Mouse (Mus musculus) forebrain, embryonic 13.5 days (tissue): ENCODE results near the gene Car15. TPM values are rescaled to one million over a fixed set of nuclear protein-coding genes. Genes with fewer than 3 reads are reported as not detected.

Experiments
- ATAC-seq: fragments of 200-750 bp; cut with Nextera tagmentation; 2 replicates; pipeline ENCODE4 v1.8.0; 2017
- H3K27ac ChIP-seq: fragments of 300-500 bp; sonication (generic); 2 replicates; pipeline ENCODE4 v1.5.1; 2015; ENCODE audit warnings: inconsistent platforms, mild to moderate bottlenecking, moderate library complexity
- H3K27me3 ChIP-seq: fragments of 300-500 bp; sonication (generic); 2 replicates; pipeline ENCODE4 v1.6.1; 2015; ENCODE audit warnings: mild to moderate bottlenecking, inconsistent platforms
- H3K36me3 ChIP-seq: fragments of 300-500 bp; sonication (generic); 2 replicates; pipeline ENCODE4 v1.6.1; 2015; ENCODE audit warnings: mild to moderate bottlenecking, inconsistent platforms; ENCODE audit not compliant: poor library complexity, severe bottlenecking
- H3K4me1 ChIP-seq: fragments of 300-500 bp; sonication (generic); 2 replicates; pipeline ENCODE4 v1.6.1; 2015; ENCODE audit warnings: inconsistent platforms
- H3K4me2 ChIP-seq: fragments of 300-500 bp; sonication (generic); 2 replicates; pipeline ENCODE4 v1.6.1; 2015; ENCODE audit warnings: inconsistent platforms, mild to moderate bottlenecking, moderate library complexity
- H3K4me3 ChIP-seq: fragments of 300-500 bp; sonication (generic); 2 replicates; pipeline ENCODE4 v1.5.1; 2015; ENCODE audit warnings: mild to moderate bottlenecking, inconsistent platforms
- H3K9ac ChIP-seq: fragments of 300-500 bp; sonication (generic); 2 replicates; pipeline ENCODE4 v1.6.1; 2015; ENCODE audit warnings: mild to moderate bottlenecking, inconsistent platforms
- H3K9me3 ChIP-seq: fragments of 300-500 bp; sonication (generic); replicated peaks from 2 replicates; pipeline ENCODE4 v1.6.1; 2016; ENCODE audit warnings: inconsistent platforms
- WGBS: fragments of 180-500 bp; shearing (Covaris S2); methylation state at CpG from one replicate; pipeline ENCODE4 v1.1.7; 2015; 5-methylcytosine and 5-hydroxymethylcytosine counted together
- polyA plus RNA-seq: library from polyadenylated mRNA; unstranded; fragments of >200 nt; fragmentation: Nextera tagmentation; extraction: Ambion mirVana; gene quantifications from 2 replicates; pipeline ENCODE4 v1.2.1, GENCODE M21; 2015

Car15 gene
- polyA plus RNA-seq, 1 experiment from 2014 or later = 4.5 TPM

DNA sequence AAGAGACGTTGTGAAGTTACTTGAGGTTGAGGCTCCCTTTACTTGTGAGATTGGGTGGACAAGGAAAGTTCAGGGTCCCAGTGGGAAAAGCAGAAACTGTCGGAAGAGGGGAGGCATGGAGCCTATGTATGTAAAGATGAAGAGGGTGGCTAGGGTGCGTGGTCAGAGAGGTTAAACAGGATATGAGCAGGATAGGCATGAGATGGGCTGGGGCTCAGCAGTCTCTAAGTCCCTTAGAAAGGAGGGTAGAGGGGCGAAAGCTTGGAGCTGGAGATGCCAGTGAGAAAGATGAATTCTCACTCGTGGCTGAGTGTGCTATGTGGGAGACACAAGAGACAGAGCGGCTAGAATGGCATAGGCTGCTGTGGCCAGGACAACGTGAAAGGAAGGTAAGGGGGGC lies 5.3 kb downstream of the Car15 start, which contains the start of gene B830017H08Rik:
B830017H08Rik (plus strand) TSS at position 301 of the 400 bp plus-strand sequence.
- peaks cover 14% of the 10 kb centered on the region for H3K4me1 ChIP-seq
- peak within 1 kb of the TSS; percentile 84 for H3K4me2 ChIP-seq
- H3K9me3 ChIP-seq = no peaks in the 10 kb centered on the region
- H3K4me3 ChIP-seq = peak within 1 kb of the TSS; percentile 55
- H3K36me3 ChIP-seq = no peaks in the 10 kb centered on the region
- peak; percentile 9; the same call in 1 of the 2 replicates for ATAC-seq
- WGBS = 18% methylated on average over 7 of the region's 7 CpGs
- H3K27ac ChIP-seq = peak within 1 kb of the TSS; percentile 52
- H3K9ac ChIP-seq = peak within 1 kb of the TSS; percentile 67
- peaks cover 86% of the 10 kb centered on the region for H3K27me3 ChIP-seq

GRCm38 (mm10) chr16:17831781-17832180 lies 6.4 kb downstream of the Car15 start:
- Histone ChIP-seq H3K9ac (no peak overlapping the region), H3K4me2 (no peak overlapping the region), H3K27ac (no peak overlapping the region), H3K9me3 (no peaks in the 10 kb centered on the region), H3K27me3 (peaks cover 77% of the 10 kb centered on the region), H3K4me3 (no peak overlapping the region), H3K36me3 (no peaks in the 10 kb centered on the region), H3K4me1 (peaks cover 14% of the 10 kb centered on the region)
- 10% methylated on average over 11 of the region's 11 CpGs for WGBS
- ATAC-seq = no peak

- ATAC-seq = no peak
- no peak overlapping the region for H3K9ac ChIP-seq
- WGBS = 51% methylated on average over 10 of the region's 10 CpGs
Observed at GRCm38 (mm10) chr16:17830385-17831178, 7.6 kb downstream of the Car15 start.

DNA sequence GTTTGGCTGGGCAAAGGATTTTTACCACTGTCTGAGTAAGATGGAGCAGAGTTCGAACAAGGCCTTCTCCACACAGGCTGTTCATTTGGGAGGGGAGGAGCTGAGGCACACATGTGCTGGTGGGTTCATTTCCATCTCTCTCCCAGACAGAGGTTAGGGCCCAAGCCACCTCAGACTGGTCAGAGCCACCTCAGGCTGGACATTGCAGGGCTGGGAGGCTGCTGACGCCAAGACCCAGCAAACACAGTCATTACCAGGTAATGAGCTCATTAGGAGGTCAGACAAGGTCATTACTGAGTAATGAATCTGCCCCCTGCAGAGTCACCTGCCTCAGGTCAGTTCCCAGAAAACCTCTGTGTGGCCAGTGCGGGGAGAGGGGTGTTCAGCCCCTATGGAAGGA lies 9.3 kb downstream of the Car15 start:
- peaks cover 52% of the 10 kb centered on the region for H3K27me3 ChIP-seq
- no peak overlapping the region for H3K4me3 ChIP-seq
- no peak overlapping the region for H3K9ac ChIP-seq
- ATAC-seq = no peak
- peaks cover 9% of the 10 kb centered on the region for H3K4me1 ChIP-seq
- no peak overlapping the region for H3K27ac ChIP-seq
- H3K4me2 ChIP-seq = no peak overlapping the region
- no peaks in the 10 kb centered on the region for H3K36me3 ChIP-seq
- no peaks in the 10 kb centered on the region for H3K9me3 ChIP-seq
- 41% methylated on average over 3 of the region's 3 CpGs for WGBS

More at GRCm38 (mm10) chr16:17830385-17831178, 7.6 kb downstream of the Car15 start:
- H3K27ac ChIP-seq = no peak overlapping the region
- no peak overlapping the region for H3K4me3 ChIP-seq
- H3K9me3 ChIP-seq = no peaks in the 10 kb centered on the region
- peaks cover 14% of the 10 kb centered on the region for H3K4me1 ChIP-seq
- H3K27me3 ChIP-seq = peaks cover 67% of the 10 kb centered on the region
- no peak overlapping the region for H3K4me2 ChIP-seq
- no peaks in the 10 kb centered on the region for H3K36me3 ChIP-seq

- no peak overlapping the region for H3K4me3 ChIP-seq
- H3K27ac ChIP-seq = no peak overlapping the region
- ATAC-seq = no peak
- 81% methylated on average over 2 of the region's 2 CpGs for WGBS
- 0 out of 2 replicates have a peak overlapping the region, but pooled peaks have one; percentile 9 for H3K9ac ChIP-seq
- no peaks in the 10 kb centered on the region for H3K9me3 ChIP-seq
- H3K4me2 ChIP-seq = no peak overlapping the region
- H3K4me1 ChIP-seq = peaks cover 5% of the 10 kb centered on the region
- H3K36me3 ChIP-seq = no peaks in the 10 kb centered on the region
- peaks cover 46% of the 10 kb centered on the region for H3K27me3 ChIP-seq
Observed at GRCm38 (mm10) chr16:17828229-17828628, 9.9 kb downstream of the Car15 start.

DNA sequence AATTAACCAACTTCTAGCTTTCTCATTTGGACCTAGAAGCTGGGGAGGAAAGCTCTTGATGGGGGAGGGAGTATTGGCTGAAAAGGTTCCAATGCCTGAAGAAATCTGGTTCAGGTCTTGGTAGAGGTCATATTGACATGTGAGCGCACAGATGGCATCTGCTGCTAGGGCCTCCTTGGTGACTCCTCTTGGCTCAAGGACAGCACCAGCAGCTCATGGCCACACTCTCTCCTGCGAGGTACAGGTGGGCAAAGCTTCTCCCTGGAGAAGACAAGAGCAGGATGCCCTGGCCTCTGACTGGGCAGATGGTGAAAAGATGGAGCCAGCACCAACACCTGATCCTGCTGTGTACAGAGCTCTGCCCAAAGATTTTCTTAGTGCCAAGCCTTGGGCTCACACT lies 11.7 kb downstream of the Car15 start:
- Histone ChIP-seq H3K36me3 (no peaks in the 10 kb centered on the region), H3K4me2 (no peak overlapping the region), H3K9me3 (no peaks in the 10 kb centered on the region), H3K4me1 (no peaks in the 10 kb centered on the region), H3K27me3 (peaks cover 41% of the 10 kb centered on the region), H3K27ac (no peak overlapping the region), H3K4me3 (no peak overlapping the region), H3K9ac (no peak overlapping the region)
- ATAC-seq = no peak
- WGBS = 80% methylated on average over 2 of the region's 2 CpGs

- no peaks in the 10 kb centered on the region for H3K36me3 ChIP-seq
- H3K4me2 ChIP-seq = no peak overlapping the region
- H3K27ac ChIP-seq = no peak overlapping the region
- peaks cover 51% of the 10 kb centered on the region for H3K27me3 ChIP-seq
- no peaks in the 10 kb centered on the region for H3K9me3 ChIP-seq
- no peak overlapping the region for H3K4me3 ChIP-seq
- no peak for ATAC-seq
- no peak overlapping the region for H3K9ac ChIP-seq
- 75% methylated on average over 8 of the region's 8 CpGs for WGBS
- H3K4me1 ChIP-seq = peaks cover 8% of the 10 kb centered on the region; the same call in 1 of the 2 replicates
Observed at GRCm38 (mm10) chr16:17816528-17816927, 21.6 kb downstream of the Car15 start.

GRCm38 (mm10) chr16:17815411-17816402 lies 22.5 kb downstream of the Car15 start:
- Histone ChIP-seq H3K27ac (peak overlapping the region; percentile 44; the same call in 1 of the 2 replicates), H3K27me3 (peaks cover 52% of the 10 kb centered on the region), H3K36me3 (no peaks in the 10 kb centered on the region), H3K4me2 (peak overlapping the region; percentile 85), H3K9me3 (no peaks in the 10 kb centered on the region), H3K4me3 (peak overlapping the region; percentile 53), H3K4me1 (peaks cover 8% of the 10 kb centered on the region; the same call in 1 of the 2 replicates), H3K9ac (peak overlapping the region; percentile 75)
- peak; percentile 91 for ATAC-seq
- WGBS = under 1% methylated on average over 63 of the region's 63 CpGs

- no peaks in the 10 kb centered on the region for H3K9me3 ChIP-seq
- H3K36me3 ChIP-seq = no peaks in the 10 kb centered on the region
- H3K27ac ChIP-seq = no peak overlapping the region
- no peak overlapping the region for H3K9ac ChIP-seq
- H3K4me2 ChIP-seq = no peak overlapping the region
- H3K4me1 ChIP-seq = peaks cover 18% of the 10 kb centered on the region
- H3K27me3 ChIP-seq = peaks cover 62% of the 10 kb centered on the region
- no peak overlapping the region for H3K4me3 ChIP-seq
- WGBS = 59% methylated on average over 4 of the region's 4 CpGs
- no peak for ATAC-seq
Observed at GRCm38 (mm10) chr16:17813173-17813572, 25.0 kb downstream of the Car15 start.

- Histone ChIP-seq H3K4me3 (no peak overlapping the region), H3K27me3 (peaks cover 62% of the 10 kb centered on the region), H3K4me1 (peaks cover 20% of the 10 kb centered on the region), H3K4me2 (no peak overlapping the region), H3K9ac (no peak overlapping the region), H3K9me3 (no peaks in the 10 kb centered on the region), H3K27ac (no peak overlapping the region), H3K36me3 (no peaks in the 10 kb centered on the region)
- ATAC-seq = no peak
- 7% methylated on average over 5 of the region's 5 CpGs for WGBS
Observed at GRCm38 (mm10) chr16:17812120-17812519, 26.0 kb downstream of the Car15 start.

DNA sequence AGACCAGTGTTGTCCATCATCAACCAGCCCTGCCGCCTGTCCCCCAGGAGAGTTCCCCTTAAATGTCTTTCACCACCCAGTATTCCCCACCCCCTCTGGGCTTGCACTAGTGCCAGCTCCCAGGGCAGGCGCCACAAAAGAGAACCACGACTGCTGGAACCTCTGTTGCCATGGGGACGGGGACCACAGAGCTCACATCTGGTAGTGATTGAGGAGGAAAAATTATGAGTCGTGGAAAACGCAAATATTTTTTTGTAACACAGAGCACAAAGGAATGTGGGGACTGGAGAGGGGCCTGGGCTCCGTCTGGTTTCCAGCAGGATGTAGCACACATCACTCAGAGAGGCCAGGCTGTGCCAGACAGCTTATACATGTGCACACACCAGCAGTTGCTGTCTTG lies 28.5 kb downstream of the Car15 start:
- 25% methylated on average over 7 of the region's 7 CpGs for WGBS
- Histone ChIP-seq H3K27me3 (peaks cover 72% of the 10 kb centered on the region), H3K36me3 (no peaks in the 10 kb centered on the region), H3K4me3 (no peak overlapping the region), H3K9me3 (no peaks in the 10 kb centered on the region), H3K4me1 (peaks cover 24% of the 10 kb centered on the region), H3K4me2 (no peak overlapping the region), H3K27ac (no peak overlapping the region), H3K9ac (no peak overlapping the region)
- ATAC-seq = no peak

GRCm38 (mm10) chr16:17809125-17809524 lies 29.0 kb downstream of the Car15 start:
- Histone ChIP-seq H3K4me2 (no peak overlapping the region), H3K36me3 (no peaks in the 10 kb centered on the region), H3K4me3 (no peak overlapping the region), H3K27me3 (peaks cover 73% of the 10 kb centered on the region), H3K27ac (no peak overlapping the region), H3K9ac (no peak overlapping the region), H3K9me3 (no peaks in the 10 kb centered on the region), H3K4me1 (peaks cover 30% of the 10 kb centered on the region)
- ATAC-seq = no peak
- 89% methylated on average over 4 of the region's 4 CpGs for WGBS
